Mouse (Mus musculus): ENCODE data around the gene Cyth3. TPM values are rescaled to one million over a fixed set of nuclear protein-coding genes. Genes with fewer than 3 reads are reported as not detected.

Gene Cyth3
- polyA plus RNA-seq (2014; fragmentation: Nextera tagmentation; extraction: Ambion mirVana), result 39.9 and 40.9 TPM in 2 replicates

DNA sequence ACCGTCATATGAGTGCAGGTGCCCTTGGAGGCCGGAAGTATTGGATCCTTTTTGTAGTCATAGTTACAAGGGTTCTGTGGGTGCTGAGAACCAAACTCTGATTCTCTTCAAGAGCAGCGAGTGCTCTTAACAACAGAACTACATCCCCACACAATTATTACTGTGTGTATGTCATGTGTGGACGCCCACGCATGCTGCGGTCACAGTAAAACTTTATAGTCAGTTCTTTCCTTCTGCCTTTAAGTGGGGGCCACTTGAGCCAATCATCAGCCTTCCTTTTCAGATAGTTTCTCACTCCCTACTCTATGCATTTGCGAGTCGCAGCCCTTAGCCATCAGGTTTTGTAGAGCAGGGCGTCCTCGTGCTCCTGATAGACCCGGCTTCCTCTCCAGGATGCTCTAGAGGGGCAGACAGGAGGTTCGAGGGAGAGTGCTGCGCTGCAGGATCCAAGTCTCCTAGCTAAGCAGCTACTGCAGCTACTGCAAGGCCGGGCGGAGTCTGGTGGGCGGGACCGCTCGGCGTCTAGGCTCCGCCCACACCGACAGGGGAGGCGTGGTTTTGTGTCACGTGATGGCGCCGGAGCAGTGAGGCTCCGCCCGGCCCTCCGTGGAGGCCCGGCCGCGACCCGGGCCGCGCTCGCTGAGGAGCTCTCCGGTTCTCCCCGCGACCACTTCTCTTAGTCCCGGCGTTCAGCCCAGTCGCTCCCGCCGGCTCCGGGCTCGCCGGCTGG lies at the start of gene Cyth3:
TSS of gene Cyth3 (plus strand) at position 555 of the 730 bp plus-strand sequence.
- H3K36me3 ChIP-seq (replicated peaks; ENCODE audit: control insufficient read depth, insufficient read depth), result no peaks in the 10 kb centered on the region
- peak within 1 kb of the TSS; percentile 68 for H3K4me3 ChIP-seq (replicated peaks; ENCODE audit: low read length)
- peak within 1 kb of the TSS; percentile 81 for H3K9ac ChIP-seq
- peak within 1 kb of the TSS; percentile 83 for H3K4me2 ChIP-seq (replicated peaks)
- 10% methylated on average over 39 of the region's 46 CpGs for WGBS
- DNase-seq (ENCODE audit: low spot score) (peak; percentile 95), ATAC-seq (ENCODE audit: low FRiP score) (peak; percentile 96)
- H3K27me3 ChIP-seq (ENCODE audit: control insufficient read depth, insufficient read depth, low read length), result no peaks in the 10 kb centered on the region
- H3K9me3 ChIP-seq (ENCODE audit: control insufficient read depth, low read length), result no peaks in the 10 kb centered on the region
- peaks cover 29% of the 10 kb centered on the region for H3K4me1 ChIP-seq (replicated peaks; ENCODE audit: control insufficient read depth, insufficient read depth, low read length)
- peak within 1 kb of the TSS; percentile 68 for H3K27ac ChIP-seq

DNA sequence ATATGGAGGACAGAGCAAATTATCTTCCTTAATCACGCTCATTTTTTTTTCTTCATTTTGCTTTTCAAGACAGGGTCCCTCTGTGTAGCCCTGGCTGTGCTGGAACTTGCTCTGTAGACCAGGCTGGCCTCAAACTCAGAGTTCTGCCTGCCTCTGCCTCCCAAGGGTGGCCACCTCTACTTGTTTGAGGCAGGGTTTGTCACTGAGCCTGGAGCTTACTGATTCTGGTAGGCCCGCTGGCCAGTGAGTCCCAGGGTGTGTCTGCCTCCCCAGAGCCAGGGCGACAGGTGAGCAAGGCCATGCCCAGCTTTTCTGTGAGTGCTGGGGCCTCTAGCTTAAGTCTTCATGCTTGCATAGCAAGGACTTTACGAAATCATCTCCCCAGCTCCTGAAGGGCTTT lies 49.2 kb upstream of the Cyth3 start:
- Histone ChIP-seq H3K27ac (no peak overlapping the region), H3K36me3 (replicated peaks; ENCODE audit: control insufficient read depth, insufficient read depth) (no peaks in the 10 kb centered on the region), H3K4me2 (replicated peaks) (no peak overlapping the region), H3K4me3 (replicated peaks; ENCODE audit: low read length) (no peak overlapping the region), H3K4me1 (replicated peaks; ENCODE audit: control insufficient read depth, insufficient read depth, low read length) (no peaks in the 10 kb centered on the region), H3K27me3 (ENCODE audit: control insufficient read depth, insufficient read depth, low read length) (no peaks in the 10 kb centered on the region), H3K9me3 (ENCODE audit: control insufficient read depth, low read length) (no peaks in the 10 kb centered on the region), H3K9ac (no peak overlapping the region)
- DNase-seq (ENCODE audit: low spot score), result no peak
- WGBS, result 90% methylated on average over 4 of the region's 4 CpGs
- no peak for ATAC-seq (ENCODE audit: low FRiP score)

DNA sequence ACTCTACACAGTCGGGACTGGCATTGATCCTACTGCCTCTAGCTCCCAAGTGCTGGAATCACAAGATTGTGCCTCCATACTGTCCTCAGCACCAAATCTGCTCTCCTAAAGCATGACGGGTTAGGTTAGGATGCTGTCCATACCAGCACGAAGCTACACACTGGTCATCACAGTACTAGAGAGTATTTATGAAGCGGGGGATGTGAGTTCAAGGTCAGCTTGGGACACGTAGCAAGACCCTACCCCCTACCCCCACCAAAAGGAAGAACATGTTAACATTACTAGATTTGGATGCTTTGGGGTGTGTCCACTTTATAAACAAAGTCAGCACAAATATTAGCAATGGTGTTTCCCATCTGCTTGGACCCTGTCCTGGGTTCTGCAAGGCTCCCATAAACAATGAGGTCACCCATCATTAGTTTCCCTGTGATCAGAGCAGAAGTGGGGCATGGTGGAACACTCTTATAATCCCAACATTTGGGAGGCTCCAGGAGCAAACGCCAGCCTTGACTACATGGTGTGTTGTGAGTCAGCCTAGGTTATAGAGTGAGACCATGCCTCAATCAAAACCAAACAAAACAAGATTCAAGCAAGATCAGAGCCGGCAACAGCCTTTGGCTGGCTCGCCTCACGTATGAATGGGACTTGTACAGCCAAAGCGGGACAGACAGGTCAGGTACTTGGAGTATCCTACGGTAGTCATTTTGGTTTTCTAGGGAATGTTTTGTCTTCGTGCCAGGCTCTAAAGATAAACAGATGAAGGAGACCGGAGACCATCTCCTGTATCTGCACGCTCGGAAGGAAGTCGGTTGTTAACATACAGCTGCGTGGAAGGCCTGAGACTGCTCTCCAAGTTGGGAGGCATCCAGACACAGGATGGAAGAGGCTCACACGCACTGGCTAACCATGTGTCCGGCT lies 47.7 kb upstream of the Cyth3 start:
- H3K4me2 ChIP-seq (replicated peaks), result no peak overlapping the region
- DNase-seq (ENCODE audit: low spot score) (no peak), ATAC-seq (ENCODE audit: low FRiP score) (no peak)
- H3K4me3 ChIP-seq (replicated peaks; ENCODE audit: low read length), result no peak overlapping the region
- 84% methylated on average over 19 of the region's 19 CpGs for WGBS
- no peak overlapping the region for H3K27ac ChIP-seq
- H3K27me3 ChIP-seq (ENCODE audit: control insufficient read depth, insufficient read depth, low read length), result no peaks in the 10 kb centered on the region
- H3K36me3 ChIP-seq (replicated peaks; ENCODE audit: control insufficient read depth, insufficient read depth), result no peaks in the 10 kb centered on the region
- no peaks in the 10 kb centered on the region for H3K4me1 ChIP-seq (replicated peaks; ENCODE audit: control insufficient read depth, insufficient read depth, low read length)
- no peak overlapping the region for H3K9ac ChIP-seq
- no peaks in the 10 kb centered on the region for H3K9me3 ChIP-seq (ENCODE audit: control insufficient read depth, low read length)

DNA sequence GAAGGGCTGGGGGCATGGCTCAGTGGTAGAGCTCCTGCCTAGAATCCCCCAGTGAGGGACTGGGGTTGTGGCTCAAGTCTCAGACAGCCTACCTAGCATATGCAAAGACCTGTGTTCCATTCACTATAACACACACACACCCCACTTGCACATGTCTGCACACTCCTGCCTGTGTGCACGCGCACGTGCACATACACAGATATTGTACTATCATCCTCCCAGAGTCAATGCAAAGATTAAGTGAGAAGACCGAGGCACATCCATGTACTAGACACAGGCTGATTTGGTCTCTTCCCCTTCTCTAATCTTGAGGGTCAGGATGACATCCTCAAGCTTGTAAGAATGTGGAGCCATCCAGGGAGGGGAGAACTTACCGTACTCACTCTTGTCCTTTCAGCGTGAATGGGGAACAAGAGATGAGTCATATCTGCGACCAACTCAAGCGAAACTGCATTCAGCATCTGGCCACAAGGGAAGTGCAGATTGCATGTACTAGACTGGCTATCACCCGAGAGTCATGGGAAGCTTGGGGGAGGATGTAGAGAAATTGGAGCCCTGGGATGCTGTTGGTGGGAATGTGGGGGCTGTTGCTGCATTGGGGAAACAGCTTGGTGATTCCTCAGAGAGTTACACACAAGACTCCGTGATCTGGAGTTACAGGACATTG lies 42.6 kb upstream of the Cyth3 start:
- H3K9me3 ChIP-seq (ENCODE audit: control insufficient read depth, low read length), result no peaks in the 10 kb centered on the region
- no peaks in the 10 kb centered on the region for H3K36me3 ChIP-seq (replicated peaks; ENCODE audit: control insufficient read depth, insufficient read depth)
- no peak overlapping the region for H3K27ac ChIP-seq
- DNase-seq (ENCODE audit: low spot score), result no peak
- no peak overlapping the region for H3K4me3 ChIP-seq (replicated peaks; ENCODE audit: low read length)
- ATAC-seq (ENCODE audit: low FRiP score), result no peak
- no peak overlapping the region for H3K9ac ChIP-seq
- H3K4me2 ChIP-seq (replicated peaks), result no peak overlapping the region
- WGBS, result 87% methylated on average over 10 of the region's 10 CpGs
- H3K27me3 ChIP-seq (ENCODE audit: control insufficient read depth, insufficient read depth, low read length), result no peaks in the 10 kb centered on the region
- H3K4me1 ChIP-seq (replicated peaks; ENCODE audit: control insufficient read depth, insufficient read depth, low read length), result no peaks in the 10 kb centered on the region

DNA sequence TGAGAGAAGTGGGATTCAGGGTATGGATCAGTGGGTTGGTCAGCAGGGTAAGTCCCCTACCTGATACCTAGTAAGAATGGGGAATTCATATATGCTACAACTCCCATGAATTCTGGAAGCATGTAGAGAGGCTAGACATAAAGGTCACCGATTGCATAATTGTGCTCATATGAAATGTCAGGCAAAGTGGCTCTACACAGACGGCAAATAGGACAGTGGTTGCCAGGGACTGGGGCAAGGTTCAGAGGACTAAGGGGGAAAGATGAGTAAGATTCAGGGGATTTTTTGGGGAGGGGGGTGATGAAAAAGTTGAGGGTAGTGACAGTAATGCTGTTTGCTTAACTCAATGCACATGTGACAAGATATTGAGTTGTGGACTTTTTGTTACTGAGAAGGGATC lies 41.3 kb upstream of the Cyth3 start:
- H3K36me3 ChIP-seq (replicated peaks; ENCODE audit: control insufficient read depth, insufficient read depth), result no peaks in the 10 kb centered on the region
- no peak overlapping the region for H3K9ac ChIP-seq
- ATAC-seq (ENCODE audit: low FRiP score), result no peak
- H3K27ac ChIP-seq, result no peak overlapping the region
- no peak overlapping the region for H3K4me2 ChIP-seq (replicated peaks)
- H3K4me1 ChIP-seq (replicated peaks; ENCODE audit: control insufficient read depth, insufficient read depth, low read length), result no peaks in the 10 kb centered on the region
- H3K9me3 ChIP-seq (ENCODE audit: control insufficient read depth, low read length), result no peaks in the 10 kb centered on the region
- 97% methylated on average over 2 of the region's 2 CpGs for WGBS
- H3K27me3 ChIP-seq (ENCODE audit: control insufficient read depth, insufficient read depth, low read length), result no peaks in the 10 kb centered on the region
- H3K4me3 ChIP-seq (replicated peaks; ENCODE audit: low read length), result no peak overlapping the region
- DNase-seq (ENCODE audit: low spot score), result no peak

DNA sequence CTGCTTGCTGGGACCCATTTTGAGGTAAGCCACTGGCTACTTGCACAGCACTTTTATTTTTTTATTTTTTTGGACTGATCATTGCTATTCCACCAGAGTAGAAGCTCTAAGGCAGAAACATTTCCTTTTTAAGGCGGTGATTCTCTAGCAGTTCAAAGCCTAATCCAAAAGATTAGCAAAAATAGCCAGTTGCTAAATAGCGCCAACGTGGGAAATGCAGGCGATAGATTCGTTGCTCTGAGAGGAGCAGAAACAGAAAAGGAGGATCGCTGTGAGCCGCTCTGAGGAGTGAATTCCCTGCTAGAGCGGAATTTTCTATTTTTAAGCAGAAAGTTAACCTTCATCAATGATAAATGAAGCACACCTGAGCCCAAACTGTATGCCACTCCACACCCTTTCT lies 40.4 kb upstream of the Cyth3 start:
- Histone ChIP-seq H3K4me2 (replicated peaks) (no peak overlapping the region), H3K4me1 (replicated peaks; ENCODE audit: control insufficient read depth, insufficient read depth, low read length) (no peaks in the 10 kb centered on the region), H3K9me3 (ENCODE audit: control insufficient read depth, low read length) (no peaks in the 10 kb centered on the region), H3K27me3 (ENCODE audit: control insufficient read depth, insufficient read depth, low read length) (no peaks in the 10 kb centered on the region), H3K27ac (no peak overlapping the region), H3K9ac (no peak overlapping the region), H3K36me3 (replicated peaks; ENCODE audit: control insufficient read depth, insufficient read depth) (no peaks in the 10 kb centered on the region), H3K4me3 (replicated peaks; ENCODE audit: low read length) (no peak overlapping the region)
- ATAC-seq (ENCODE audit: low FRiP score), result no peak
- no peak for DNase-seq (ENCODE audit: low spot score)
- WGBS, result 86% methylated on average over 8 of the region's 8 CpGs

DNA sequence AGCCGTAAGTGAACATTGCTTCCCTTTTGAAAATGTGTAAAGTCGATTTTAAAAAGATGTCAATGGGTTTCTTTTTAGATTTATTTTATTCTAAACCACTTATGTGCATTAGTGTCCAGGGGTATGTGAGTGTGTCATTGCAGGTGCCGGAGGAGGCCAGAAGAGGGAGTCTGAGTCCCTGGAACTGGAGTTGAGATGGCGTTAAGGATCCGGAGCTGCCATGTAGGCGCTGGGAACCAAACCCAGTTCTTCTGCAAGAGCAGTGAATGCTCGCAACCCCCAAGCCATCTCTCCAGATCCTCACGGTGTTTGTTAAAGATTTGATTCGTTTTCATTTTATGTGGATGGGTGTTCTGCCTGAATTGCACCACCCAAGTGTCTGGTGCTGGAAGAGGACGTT lies 39.2 kb upstream of the Cyth3 start:
- no peaks in the 10 kb centered on the region for H3K9me3 ChIP-seq (ENCODE audit: control insufficient read depth, low read length)
- no peak overlapping the region for H3K9ac ChIP-seq
- H3K4me3 ChIP-seq (replicated peaks; ENCODE audit: low read length), result no peak overlapping the region
- WGBS, result 93% methylated on average over 10 of the region's 10 CpGs
- no peak overlapping the region for H3K27ac ChIP-seq
- no peaks in the 10 kb centered on the region for H3K4me1 ChIP-seq (replicated peaks; ENCODE audit: control insufficient read depth, insufficient read depth, low read length)
- no peak overlapping the region for H3K4me2 ChIP-seq (replicated peaks)
- no peak for ATAC-seq (ENCODE audit: low FRiP score)
- H3K27me3 ChIP-seq (ENCODE audit: control insufficient read depth, insufficient read depth, low read length), result no peaks in the 10 kb centered on the region
- H3K36me3 ChIP-seq (replicated peaks; ENCODE audit: control insufficient read depth, insufficient read depth), result no peaks in the 10 kb centered on the region
- DNase-seq (ENCODE audit: low spot score), result no peak

DNA sequence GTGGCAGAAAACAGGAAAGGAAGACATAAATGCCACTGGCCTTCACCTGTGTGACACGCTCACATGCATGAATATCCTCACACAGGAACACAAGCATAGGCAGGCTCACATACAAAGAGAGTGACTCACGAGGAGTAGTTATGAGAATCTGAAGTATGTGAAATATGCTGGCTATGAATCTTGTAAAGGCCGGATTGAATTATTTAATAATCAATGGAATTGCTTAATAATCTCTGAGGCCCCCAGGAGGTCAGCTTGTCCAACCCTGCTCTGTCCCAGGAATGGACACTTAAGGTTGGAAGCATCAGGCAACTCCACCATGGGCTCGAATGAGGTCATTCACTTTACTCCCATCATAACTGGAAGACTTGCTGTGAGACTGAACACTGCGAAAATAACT lies 37.3 kb upstream of the Cyth3 start:
- Histone ChIP-seq H3K27me3 (ENCODE audit: control insufficient read depth, insufficient read depth, low read length) (no peaks in the 10 kb centered on the region), H3K36me3 (replicated peaks; ENCODE audit: control insufficient read depth, insufficient read depth) (no peaks in the 10 kb centered on the region), H3K4me2 (replicated peaks) (no peak overlapping the region), H3K9ac (no peak overlapping the region), H3K4me1 (replicated peaks; ENCODE audit: control insufficient read depth, insufficient read depth, low read length) (no peaks in the 10 kb centered on the region), H3K4me3 (replicated peaks; ENCODE audit: low read length) (no peak overlapping the region), H3K9me3 (ENCODE audit: control insufficient read depth, low read length) (no peaks in the 10 kb centered on the region), H3K27ac (no peak overlapping the region)
- WGBS, result 89% methylated on average over 5 of the region's 5 CpGs
- no peak for DNase-seq (ENCODE audit: low spot score)
- ATAC-seq (ENCODE audit: low FRiP score), result no peak

DNA sequence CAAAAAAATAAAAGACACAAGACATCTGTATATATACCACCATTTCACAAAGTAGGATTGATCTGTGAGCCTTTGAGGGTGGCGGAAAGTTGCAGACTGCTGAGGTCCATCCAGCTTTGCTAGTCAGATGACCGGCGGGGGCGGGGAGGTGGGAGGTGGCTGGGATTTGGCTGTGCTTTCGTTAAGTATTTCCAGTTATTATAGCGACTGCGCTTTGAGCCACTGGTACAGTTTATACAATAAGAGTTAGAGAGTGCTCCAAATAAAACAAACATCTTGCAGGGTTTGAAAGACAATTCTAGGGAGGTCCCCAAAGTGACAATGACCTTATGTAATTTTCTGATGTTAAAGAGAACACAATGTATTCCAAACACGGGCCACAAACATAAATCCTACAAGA lies 35.9 kb upstream of the Cyth3 start:
- WGBS, result 90% methylated on average over 8 of the region's 8 CpGs

More for the DNA sequence above, 35.9 kb upstream of the Cyth3 start:
- Histone ChIP-seq H3K4me2 (replicated peaks) (no peak overlapping the region), H3K27ac (no peak overlapping the region), H3K4me1 (replicated peaks; ENCODE audit: control insufficient read depth, insufficient read depth, low read length) (no peaks in the 10 kb centered on the region), H3K36me3 (replicated peaks; ENCODE audit: control insufficient read depth, insufficient read depth) (no peaks in the 10 kb centered on the region), H3K9me3 (ENCODE audit: control insufficient read depth, low read length) (no peaks in the 10 kb centered on the region), H3K27me3 (ENCODE audit: control insufficient read depth, insufficient read depth, low read length) (no peaks in the 10 kb centered on the region), H3K9ac (no peak overlapping the region), H3K4me3 (replicated peaks; ENCODE audit: low read length) (no peak overlapping the region)
- ATAC-seq (ENCODE audit: low FRiP score), result no peak
- no peak for DNase-seq (ENCODE audit: low spot score)

All from hindbrain, embryonic 14.5 days (tissue).